Mouse (Mus musculus) C2C12 (cell line): Measurements from ENCODE around the gene Pigk. TPM values are rescaled to one million over a fixed set of nuclear protein-coding genes. Genes with fewer than 3 reads are reported as not detected.
A peak's percentile ranks its signal among the peaks of the same experiment; 100 is the strongest.

ENCODE experiments used
- H3K27me3 ChIP-seq: one replicate; pipeline ENCODE4 v1.6.1; 2011; ENCODE audit not compliant: control insufficient read depth, insufficient read depth, insufficient read length
- H3K36me3 ChIP-seq: one replicate; pipeline ENCODE4 v1.6.1; 2011; ENCODE audit not compliant: control insufficient read depth, insufficient read depth
- H3K4me3 ChIP-seq: one replicate; pipeline ENCODE4 v1.5.1; 2011; ENCODE audit warnings: mild to moderate bottlenecking, control low read depth; ENCODE audit not compliant: poor library complexity, insufficient read depth, severe bottlenecking
- H3K79me2 ChIP-seq: one replicate; pipeline ENCODE4 v1.6.1; 2011; ENCODE audit not compliant: control insufficient read depth, insufficient read depth
- H3K79me3 ChIP-seq: one replicate; pipeline ENCODE4 v1.6.1; 2011; ENCODE audit warnings: low read depth, control low read depth
- H3ac ChIP-seq: one replicate; pipeline ENCODE3; 2011; ENCODE audit warnings: low read depth; ENCODE audit not compliant: control insufficient read depth, insufficient read length
- CEBPB ChIP-seq: IDR thresholded peaks from one replicate; pipeline ENCODE4 v1.6.1; 2011; ENCODE audit warnings: low read depth, mild to moderate bottlenecking, control low read depth, moderate library complexity
- CTCF ChIP-seq: IDR thresholded peaks from one replicate; pipeline ENCODE4 v1.5.1; 2011; ENCODE audit not compliant: control insufficient read depth, insufficient read depth, insufficient read length
- FOSL1 ChIP-seq: IDR thresholded peaks from one replicate; pipeline ENCODE4 v1.8.0; 2011; ENCODE audit warnings: mild to moderate bottlenecking, low read length; ENCODE audit not compliant: poor library complexity, insufficient read depth, severe bottlenecking
- MAX ChIP-seq: IDR thresholded peaks from one replicate; pipeline ENCODE4 v1.6.1; 2011; ENCODE audit warnings: mild to moderate bottlenecking, control low read depth
- MYOD1 ChIP-seq: IDR thresholded peaks from one replicate; pipeline ENCODE4 v1.6.1; 2011; ENCODE audit warnings: low read depth; ENCODE audit not compliant: control insufficient read depth, insufficient read length
- MYOG ChIP-seq: IDR thresholded peaks from one replicate; pipeline ENCODE4 v1.6.1; 2011; ENCODE audit not compliant: control insufficient read depth, insufficient read length; ENCODE audit errors: extremely low read depth
- USF1 ChIP-seq: IDR thresholded peaks from one replicate; pipeline ENCODE4 v1.6.1; 2011; ENCODE audit warnings: low read depth, mild to moderate bottlenecking, control low read depth, moderate library complexity
- polyA plus RNA-seq: library from polyadenylated mRNA; unstranded; fragments of >200 nt; fragmentation: generic; extraction: Trizol; gene quantifications from one replicate; pipeline ENCODE4 v1.2.1, GENCODE M21; 2012; ENCODE audit warnings: missing spikeins

Gene Pigk
- polyA plus RNA-seq, 1 experiment, result 13.1 TPM

- Histone ChIP-seq H3K79me3 (no peaks in the 10 kb centered on the region), H3K79me2 (no peaks in the 10 kb centered on the region), H3K4me3 (no peak overlapping the region), H3K27me3 (no peaks in the 10 kb centered on the region), H3ac (no peak overlapping the region), H3K36me3 (no peaks in the 10 kb centered on the region)
- TF ChIP-seq MAX, result peak; percentile 55
- no peak for TF ChIP-seq USF1
These were observed 107.3 kb downstream of the Pigk start for GRCm38 (mm10) chr3:152821202-152821601.

GRCm38 (mm10) chr3:152831377-152831776 is 117.5 kb downstream of the Pigk start:
- H3K79me2 ChIP-seq, result no peaks in the 10 kb centered on the region
- H3ac ChIP-seq, result no peak overlapping the region
- no peaks in the 10 kb centered on the region for H3K27me3 ChIP-seq
- no peaks in the 10 kb centered on the region for H3K36me3 ChIP-seq
- H3K4me3 ChIP-seq, result no peak overlapping the region
- no peak for TF ChIP-seq USF1
- no peak for TF ChIP-seq FOSL1
- no peak for TF ChIP-seq CTCF
- no peak for TF ChIP-seq CEBPB
- no peak for TF ChIP-seq MAX
- no peak for TF ChIP-seq MYOD1
- no peak for TF ChIP-seq MYOG
- H3K79me3 ChIP-seq, result no peaks in the 10 kb centered on the region

GRCm38 (mm10) chr3:152831974-152832373 is 118.1 kb downstream of the Pigk start:
- H3K4me3 ChIP-seq, result no peak overlapping the region
- TF ChIP-seq FOSL1, result no peak
- no peak for TF ChIP-seq USF1
- TF ChIP-seq CTCF, result no peak
- no peak for TF ChIP-seq CEBPB
- no peak for TF ChIP-seq MYOD1
- no peak for TF ChIP-seq MAX
- TF ChIP-seq MYOG, result no peak
- H3K36me3 ChIP-seq, result no peaks in the 10 kb centered on the region
- no peaks in the 10 kb centered on the region for H3K27me3 ChIP-seq
- H3K79me2 ChIP-seq, result no peaks in the 10 kb centered on the region
- no peaks in the 10 kb centered on the region for H3K79me3 ChIP-seq
- no peak overlapping the region for H3ac ChIP-seq

- TF ChIP-seq MYOD1 (no peak), MYOG (no peak), CTCF (no peak)
- Histone ChIP-seq H3K27me3 (no peaks in the 10 kb centered on the region), H3K36me3 (no peaks in the 10 kb centered on the region)
These were observed 118.5 kb downstream of the Pigk start for GRCm38 (mm10) chr3:152832436-152832835.

GRCm38 (mm10) chr3:152837407-152837806 is 123.5 kb downstream of the Pigk start:
- no peak overlapping the region for H3K4me3 ChIP-seq
- H3K79me3 ChIP-seq, result no peaks in the 10 kb centered on the region
- no peaks in the 10 kb centered on the region for H3K79me2 ChIP-seq
- no peaks in the 10 kb centered on the region for H3K27me3 ChIP-seq
- H3ac ChIP-seq, result no peak overlapping the region
- H3K36me3 ChIP-seq, result no peaks in the 10 kb centered on the region
- TF ChIP-seq USF1 (no peak), FOSL1 (no peak), MYOD1 (no peak), CTCF (no peak), MAX (no peak), MYOG (no peak), CEBPB (no peak)

More at GRCm38 (mm10) chr3:152832436-152832835, 118.5 kb downstream of the Pigk start:
- H3ac ChIP-seq, result no peak overlapping the region
- no peaks in the 10 kb centered on the region for H3K79me3 ChIP-seq
- no peaks in the 10 kb centered on the region for H3K79me2 ChIP-seq
- no peak overlapping the region for H3K4me3 ChIP-seq

GRCm38 (mm10) chr3:152837938-152838337 is 124.0 kb downstream of the Pigk start:
- H3K27me3 ChIP-seq, result no peaks in the 10 kb centered on the region
- TF ChIP-seq CEBPB, result no peak
- no peak for TF ChIP-seq MYOG
- no peak for TF ChIP-seq MYOD1
- no peak for TF ChIP-seq MAX
- TF ChIP-seq USF1, result no peak
- no peak for TF ChIP-seq FOSL1
- no peak for TF ChIP-seq CTCF
- H3K4me3 ChIP-seq, result no peak overlapping the region
- no peaks in the 10 kb centered on the region for H3K79me2 ChIP-seq
- no peaks in the 10 kb centered on the region for H3K79me3 ChIP-seq
- no peak overlapping the region for H3ac ChIP-seq
- H3K36me3 ChIP-seq, result no peaks in the 10 kb centered on the region
